Mouse (Mus musculus) MEL (cell line): ENCODE results near the gene Mpeg1.

Experiments
- SIN3A ChIP-seq: IDR thresholded peaks from 2 replicates; pipeline ENCODE4 v1.6.1; 2012; ENCODE audit warnings: low read length, improper control_type of control experiment, inconsistent platforms
- SMC3 ChIP-seq: IDR thresholded peaks from 2 replicates; pipeline ENCODE4 v1.6.1; 2011; ENCODE audit warnings: low read depth, low read length, improper control_type of control experiment

DNA sequence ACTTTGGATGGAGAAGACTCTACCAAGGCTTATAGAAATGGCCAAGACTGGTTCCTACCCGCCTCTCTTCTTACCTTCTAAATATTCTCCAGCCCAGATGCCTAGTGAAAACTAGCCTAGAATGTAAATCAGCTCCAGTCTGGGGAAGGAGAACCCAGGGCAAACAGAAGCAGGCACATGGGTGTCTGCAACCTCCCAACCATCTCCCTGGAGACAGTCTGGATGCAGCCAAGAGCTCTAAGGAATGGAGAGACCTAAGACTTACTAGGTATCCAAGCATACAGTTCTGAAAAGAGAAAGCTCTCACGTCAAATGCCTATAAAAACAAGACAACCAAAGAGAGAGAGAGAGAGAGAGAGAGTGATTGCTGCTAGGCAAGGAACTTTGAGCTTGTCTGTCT, 37.3 kb downstream of the Mpeg1 start:
- TF ChIP-seq SIN3A (no peak), SMC3 (no peak)
